Mouse (Mus musculus) MEL (cell line): ENCODE data around the gene Ccl26. TPM values are rescaled to one million over a fixed set of nuclear protein-coding genes. Genes with fewer than 3 reads are reported as not detected.

Source experiments
- DNase-seq: peaks from one replicate; pipeline ENCODE4 v3.0.0; 2011; ENCODE audit warnings: low read depth, low spot score
- H3K27ac ChIP-seq: 2 replicates; pipeline ENCODE4 v1.5.1; 2012; ENCODE audit warnings: low read depth, mild to moderate bottlenecking, control low read depth, low read length, moderate library complexity; ENCODE audit not compliant: control insufficient read depth
- H3K27me3 ChIP-seq, 2 experiments: fragments of 150-350 bp in 1 of 2; sonication (generic) in 1 of 2; 2 replicates each; pipeline ENCODE4 v1.6.1; 2012; ENCODE audit warnings: low read length in 2 of 2, mild to moderate bottlenecking in 2 of 2, improper control_type of control experiment in 1 of 2, moderate library complexity in 1 of 2; ENCODE audit not compliant: insufficient read depth in 2 of 2, control insufficient read depth in 1 of 2
- H3K36me3 ChIP-seq, 2 experiments: 2 replicates each; pipeline ENCODE4 v1.6.1; 2012 to 2014; ENCODE audit warnings: low read length in 2 of 2, improper control_type of control experiment in 1 of 2, inconsistent platforms in 1 of 2, mild to moderate bottlenecking in 1 of 2; ENCODE audit not compliant: insufficient read depth in 2 of 2, control insufficient read depth in 1 of 2
- H3K4me1 ChIP-seq, 2 experiments: fragments of 150-350 bp in 1 of 2; sonication (generic) in 1 of 2; 2 replicates each; pipeline ENCODE4 v1.6.1; 2012; ENCODE audit warnings: low read length in 2 of 2, improper control_type of control experiment in 1 of 2, mild to moderate bottlenecking in 1 of 2; ENCODE audit not compliant: insufficient read depth in 2 of 2, control insufficient read depth in 1 of 2
- H3K4me3 ChIP-seq, 2 experiments: fragments of 150-350 bp in 1 of 2; sonication (generic) in 1 of 2; 2 replicates each; pipeline ENCODE4 v1.5.1; 2012; ENCODE audit warnings: low read depth in 2 of 2, low read length in 2 of 2, mild to moderate bottlenecking in 2 of 2, moderate library complexity in 2 of 2, control low read depth in 1 of 2, improper control_type of control experiment in 1 of 2; ENCODE audit not compliant: control insufficient read depth in 1 of 2, insufficient read depth in 1 of 2
- H3K79me2 ChIP-seq: 2 replicates; pipeline ENCODE4 v1.6.1; 2012; ENCODE audit warnings: mild to moderate bottlenecking, low read length, moderate library complexity; ENCODE audit not compliant: control insufficient read depth, poor library complexity, insufficient read depth
- H3K9ac ChIP-seq: 2 replicates; pipeline ENCODE4 v1.6.1; 2012; ENCODE audit warnings: low read depth, mild to moderate bottlenecking, control low read depth, low read length, moderate library complexity; ENCODE audit not compliant: control insufficient read depth, poor library complexity, severe bottlenecking
- H3K9me3 ChIP-seq: fragments of 150-350 bp; sonication (generic); replicated peaks from 2 replicates; pipeline ENCODE4 v1.6.1; 2012; ENCODE audit warnings: mild to moderate bottlenecking, low read length, improper control_type of control experiment, moderate library complexity; ENCODE audit not compliant: insufficient read depth
- CTCF ChIP-seq, 3 experiments: IDR thresholded peaks in 2 of 3; conservative IDR thresholded peaks in 1 of 3; 2 replicates each; pipeline ENCODE4 v1.5.1; 2011 to 2012; ENCODE audit warnings: low read length in 3 of 3, low read depth in 2 of 3, mild to moderate bottlenecking in 2 of 3, improper control_type of control experiment in 1 of 3, inconsistent platforms in 1 of 3, mixed read lengths in 1 of 3, moderate library complexity in 1 of 3; ENCODE audit not compliant: control insufficient read depth in 1 of 3, insufficient read depth in 1 of 3, poor library complexity in 1 of 3, severe bottlenecking in 1 of 3
- E2F4 ChIP-seq: IDR thresholded peaks from 2 replicates; pipeline ENCODE4 v1.6.1; 2011; ENCODE audit warnings: low read depth, low read length, improper control_type of control experiment, borderline replicate concordance
- ELF1 ChIP-seq: IDR thresholded peaks from 2 replicates; pipeline ENCODE4 v1.6.1; 2014; ENCODE audit warnings: low read depth, mild to moderate bottlenecking, inconsistent platforms, low read length, improper control_type of control experiment, moderate library complexity
- EP300 ChIP-seq, 2 experiments: IDR thresholded peaks; 2 replicates each; pipeline ENCODE4 v1.6.1; 2011; ENCODE audit warnings: improper control_type of control experiment in 2 of 2, low read length in 2 of 2, low read depth in 1 of 2, mild to moderate bottlenecking in 1 of 2
- GATA1 ChIP-seq: IDR thresholded peaks from 2 replicates; pipeline ENCODE4 v1.6.1; 2011; ENCODE audit warnings: low read depth, low read length, improper control_type of control experiment
- HCFC1 ChIP-seq: IDR thresholded peaks from 2 replicates; pipeline ENCODE4 v1.6.1; 2012; ENCODE audit warnings: low read depth, mild to moderate bottlenecking, inconsistent platforms, low read length, improper control_type of control experiment, moderate library complexity
- JUND ChIP-seq: IDR thresholded peaks from 2 replicates; pipeline ENCODE4 v1.6.1; 2011; ENCODE audit warnings: low read depth, mild to moderate bottlenecking, improper control_type of control experiment, low read length
- MAFK ChIP-seq: IDR thresholded peaks from 2 replicates; pipeline ENCODE4 v1.6.1; 2011; ENCODE audit warnings: low read depth, mild to moderate bottlenecking, low read length, improper control_type of control experiment, borderline replicate concordance
- MAX ChIP-seq: IDR thresholded peaks from 2 replicates; pipeline ENCODE4 v1.6.1; 2011; ENCODE audit warnings: low read length, improper control_type of control experiment
- MXI1 ChIP-seq: IDR thresholded peaks from 2 replicates; pipeline ENCODE4 v1.6.1; 2011; ENCODE audit warnings: mild to moderate bottlenecking, low read depth, low read length, improper control_type of control experiment
- MYB ChIP-seq: IDR thresholded peaks from 2 replicates; pipeline ENCODE4 v1.6.1; 2011; ENCODE audit warnings: mild to moderate bottlenecking, low read depth, low read length, improper control_type of control experiment
- MYC ChIP-seq: IDR thresholded peaks from 2 replicates; pipeline ENCODE4 v1.6.1; 2011; ENCODE audit warnings: low read depth, mild to moderate bottlenecking, low read length, improper control_type of control experiment, moderate library complexity
- NELFE ChIP-seq: IDR thresholded peaks from 2 replicates; pipeline ENCODE4 v1.6.1; 2011; ENCODE audit warnings: low read depth, low read length, improper control_type of control experiment
- POLR2A ChIP-seq, 2 experiments: IDR thresholded peaks; 2 replicates each; pipeline ENCODE4 v1.6.1; 2011 to 2012; ENCODE audit warnings: low read length in 2 of 2, mild to moderate bottlenecking in 2 of 2, control low read depth in 1 of 2, improper control_type of control experiment in 1 of 2, low read depth in 1 of 2, moderate library complexity in 1 of 2; ENCODE audit not compliant: control insufficient read depth in 1 of 2, insufficient read depth in 1 of 2, poor library complexity in 1 of 2
- TBP ChIP-seq: IDR thresholded peaks from 2 replicates; pipeline ENCODE4 v1.8.0; 2011; ENCODE audit warnings: low read depth, low read length, improper control_type of control experiment
- USF1 ChIP-seq: IDR thresholded peaks from 2 replicates; pipeline ENCODE4 v1.6.1; 2014; ENCODE audit warnings: low read depth, mild to moderate bottlenecking, inconsistent platforms, low read length, improper control_type of control experiment, moderate library complexity
- USF2 ChIP-seq, 2 experiments: IDR thresholded peaks; 2 replicates each; pipeline ENCODE4 v1.6.1; 2011 to 2012; ENCODE audit warnings: improper control_type of control experiment in 2 of 2, low read length in 2 of 2, borderline replicate concordance in 1 of 2, inconsistent platforms in 1 of 2, low read depth in 1 of 2, mild to moderate bottlenecking in 1 of 2; ENCODE audit not compliant: insufficient read depth in 1 of 2
- ZC3H11A ChIP-seq: IDR thresholded peaks from 2 replicates; pipeline ENCODE4 v1.6.1; 2012; ENCODE audit warnings: low read depth, mild to moderate bottlenecking, inconsistent platforms, low read length, improper control_type of control experiment
- polyA plus RNA-seq, 2 experiments: library from polyadenylated mRNA; stranded (reverse) in 1 of 2; unstranded in 1 of 2; fragments of >175 nt in 1 of 2; fragments of >200 nt in 1 of 2; gene quantifications; 2 replicates each; pipeline versions ENCODE4 v1.2.1 to v1.2.4; 2012; ENCODE audit warnings: low replicate concordance in 2 of 2, low read depth in 1 of 2; ENCODE audit not compliant: insufficient read length in 2 of 2, insufficient read depth in 1 of 2, missing spikeins in 1 of 2
- total RNA-seq: library from RNA; depleted of rRNA; stranded (reverse); fragments of 300-350 nt; gene quantifications from 2 replicates; pipeline ENCODE4 v1.2.3, GENCODE M21; 2012

Ccl26 gene
- total and polyA plus RNA-seq, 3 experiments = not detected

DNA sequence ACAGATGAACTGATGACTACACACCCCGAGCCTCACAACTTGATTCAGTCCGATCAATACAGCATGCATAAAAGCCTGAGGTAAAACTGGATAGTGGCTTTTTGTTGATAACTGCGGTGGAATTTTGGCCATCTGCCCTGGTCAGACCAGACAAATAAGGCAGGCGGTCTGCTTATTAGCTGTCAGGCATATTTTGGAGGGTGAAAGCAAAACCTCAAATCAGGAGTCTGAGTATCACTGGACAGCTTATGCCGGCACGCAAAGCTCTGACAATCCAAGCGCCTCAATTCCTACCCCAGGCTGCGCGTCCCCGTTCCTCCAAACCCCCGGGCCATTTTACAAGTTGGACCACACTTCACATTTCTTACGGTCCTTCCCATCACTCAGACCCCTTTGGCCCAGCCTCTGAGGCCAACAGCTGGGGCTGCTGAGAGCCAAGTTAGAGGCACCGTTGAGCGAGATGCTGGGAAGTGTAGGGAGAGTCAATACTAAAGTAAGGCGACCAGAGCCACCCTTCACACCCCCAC lies 19.3 kb downstream of the Ccl26 start:
- H3K9me3 ChIP-seq = no peaks in the 10 kb centered on the region
- H3K4me1 ChIP-seq = peaks cover 0 to 7% of the 10 kb centered on the region in 2 experiments; a peak in 2 of 4 replicates
- no peak for DNase-seq
- H3K4me3 ChIP-seq = peak overlapping the region in 1 of 2 experiments; percentile 69; a peak in 1 of 4 replicates
- H3K79me2 ChIP-seq = no peaks in the 10 kb centered on the region
- H3K27me3 ChIP-seq = peaks cover 9 to 10% of the 10 kb centered on the region in 2 experiments
- H3K9ac ChIP-seq = no peak overlapping the region
- TF ChIP-seq GATA1 (no peak), MAFK (no peak), E2F4 (no peak), POLR2A (IDR thresholded peaks at IDR 0.05; ENCODE audit: control insufficient read depth in 1 of 2, insufficient read depth in 1 of 2, low read depth in 1 of 2, low read length in 2 of 2, poor library complexity in 1 of 2) (no peak), EP300 (IDR thresholded peaks at IDR 0.05; ENCODE audit: low read depth in 1 of 2, low read length in 2 of 2) (no peak), MYC (no peak), CTCF (IDR thresholded peaks at IDR 0.05 in 2 of 3, conservative IDR thresholded peaks at IDR 0.05 in 1 of 3; ENCODE audit: control insufficient read depth in 1 of 3, insufficient read depth in 1 of 3, low read depth in 2 of 3, low read length in 3 of 3, poor library complexity in 1 of 3, severe bottlenecking in 1 of 3) (no peak), MXI1 (no peak), ZC3H11A (no peak), ELF1 (no peak), MYB (no peak)
- TF ChIP-seq, all 39 proteins: peak for 0
- no peak overlapping the region for H3K27ac ChIP-seq
- no peaks in the 10 kb centered on the region for H3K36me3 ChIP-seq

DNA sequence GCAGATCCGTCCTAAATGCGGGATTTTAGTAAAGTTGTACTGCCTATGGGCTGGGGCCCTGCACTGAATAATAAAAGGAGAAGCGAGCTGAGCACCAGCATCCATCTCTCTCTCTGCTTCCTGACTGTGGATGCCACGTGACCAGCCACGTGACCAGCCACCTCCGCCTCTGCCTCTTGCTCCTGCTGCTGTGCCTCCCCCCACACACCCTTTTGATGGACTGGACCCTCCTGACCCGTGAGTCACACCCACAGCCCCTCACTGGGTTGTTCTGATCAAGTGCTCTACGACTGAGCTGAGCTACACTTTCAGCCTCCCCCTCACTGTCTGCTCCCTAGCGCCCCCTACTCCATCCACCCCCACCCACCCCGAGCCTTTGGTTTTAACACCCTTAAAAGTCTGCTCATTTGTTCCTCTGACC lies 25.6 kb downstream of the Ccl26 start:
- peak overlapping the region; percentile 22 for H3K27ac ChIP-seq
- DNase-seq = peak; percentile 54

More for the DNA sequence above, 25.6 kb downstream of the Ccl26 start:
- no peaks in the 10 kb centered on the region for H3K9me3 ChIP-seq
- H3K79me2 ChIP-seq = no peaks in the 10 kb centered on the region
- H3K9ac ChIP-seq = no peak overlapping the region
- H3K4me3 ChIP-seq = peak overlapping the region in 1 of 2 experiments; percentile 23; a peak in 1 of 4 replicates
- H3K4me1 ChIP-seq = peaks cover 0 to 14% of the 10 kb centered on the region in 2 experiments; a peak in 2 of 4 replicates
- no peak for TF ChIP-seq NELFE
- peak; percentile 37; the same call in 1 of the 2 replicates for TF ChIP-seq MYC
- peak; percentile 94 for TF ChIP-seq MAX
- TF ChIP-seq USF1 = peak; percentile 96
- TF ChIP-seq JUND = no peak
- TF ChIP-seq POLR2A (IDR thresholded peaks at IDR 0.05; ENCODE audit: control insufficient read depth in 1 of 2, insufficient read depth in 1 of 2, low read depth in 1 of 2, low read length in 2 of 2, poor library complexity in 1 of 2) = 0 out of 4 replicates have a peak, but pooled peaks of 1 of the 2 experiments have one; percentile 31
- TF ChIP-seq CTCF (IDR thresholded peaks at IDR 0.05 in 2 of 3, conservative IDR thresholded peaks at IDR 0.05 in 1 of 3; ENCODE audit: control insufficient read depth in 1 of 3, insufficient read depth in 1 of 3, low read depth in 2 of 3, low read length in 3 of 3, poor library complexity in 1 of 3, severe bottlenecking in 1 of 3) = peak in 2 of 3 experiments; percentile 18 to 38; a peak in 2 of 6 replicates
- TF ChIP-seq TBP = no peak
- TF ChIP-seq HCFC1 = 0 out of 2 replicates have a peak, but pooled peaks have one; percentile 23
- peak; percentile 80 to 96 for TF ChIP-seq USF2 (IDR thresholded peaks at IDR 0.05; ENCODE audit: borderline replicate concordance in 1 of 2, insufficient read depth in 1 of 2, low read depth in 1 of 2, low read length in 2 of 2)
- no peaks in the 10 kb centered on the region for H3K27me3 ChIP-seq
- peaks cover 0 to 3% of the 10 kb centered on the region in 2 experiments; a peak in 2 of 4 replicates for H3K36me3 ChIP-seq
